Mouse (Mus musculus) brain, adult 2 months (tissue): ENCODE data around the gene Smarce1.

Experiments
- DNase-seq: peaks from one replicate; pipeline ENCODE4 v3.0.0; 2011; ENCODE audit warnings: low read depth, low spot score

The Smarce1 gene

GRCm38 (mm10) chr11:99229641-99230260 lies 1.1 kb downstream of the Smarce1 start:
- no peak for DNase-seq

DNA sequence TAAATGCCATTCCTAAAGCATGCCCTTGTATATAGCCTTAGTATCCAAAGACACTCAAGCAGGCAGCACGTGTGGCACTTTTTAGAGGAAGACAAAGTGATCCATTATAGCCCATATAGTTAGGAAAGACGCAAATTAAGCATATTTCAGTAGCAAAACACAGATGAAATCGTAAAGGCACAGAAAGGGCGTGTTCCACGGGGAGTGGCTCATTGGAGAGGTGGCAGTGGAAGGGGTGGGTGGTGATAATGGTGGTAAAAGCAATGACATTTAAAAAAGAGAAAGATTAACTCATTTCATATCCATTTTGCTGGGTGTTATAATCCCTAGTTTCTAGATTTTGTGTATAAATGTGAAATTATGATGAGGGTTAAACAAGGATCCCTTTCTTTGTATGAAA lies 4.5 kb downstream of the Smarce1 start:
- DNase-seq, result no peak

DNA sequence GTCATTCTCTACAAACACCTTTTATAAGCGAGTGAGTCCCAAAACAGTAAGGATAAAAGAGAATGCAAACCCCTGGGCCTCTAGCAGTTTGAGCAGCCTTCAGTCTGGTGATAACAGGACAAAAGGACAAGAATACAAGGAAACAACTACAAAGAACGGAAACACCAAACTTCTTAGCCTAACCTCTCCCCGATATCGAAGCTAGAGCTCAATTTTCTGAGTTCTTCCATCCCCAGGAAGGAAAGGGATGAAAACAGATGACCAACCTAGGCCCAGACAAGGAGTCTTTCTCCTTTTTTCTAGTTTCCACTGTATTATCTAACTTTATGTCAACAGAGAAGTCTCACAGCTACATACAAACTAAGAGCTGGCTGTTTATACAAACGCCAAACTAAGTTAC lies 7.5 kb downstream of the Smarce1 start:
- no peak for DNase-seq

DNA sequence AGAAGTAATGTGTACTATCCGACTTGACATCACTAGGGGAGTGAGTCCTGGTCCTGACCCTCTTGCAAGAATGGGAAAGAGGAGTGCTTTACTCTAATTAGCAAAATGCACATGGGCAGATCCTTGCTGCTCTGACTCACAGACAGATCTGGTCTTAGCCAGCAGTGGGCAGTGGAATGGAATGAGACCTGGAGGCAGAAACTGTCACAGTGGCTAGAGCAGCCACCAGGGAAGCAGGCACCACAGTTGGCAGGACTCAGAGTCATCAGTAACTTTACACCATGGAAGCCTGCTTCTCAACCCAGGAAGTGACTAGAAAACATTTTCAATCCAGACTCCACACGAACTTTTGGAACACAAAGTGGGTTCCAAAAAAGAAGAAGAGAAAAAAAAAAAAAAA lies 9.0 kb downstream of the Smarce1 start:
- no peak for DNase-seq

DNA sequence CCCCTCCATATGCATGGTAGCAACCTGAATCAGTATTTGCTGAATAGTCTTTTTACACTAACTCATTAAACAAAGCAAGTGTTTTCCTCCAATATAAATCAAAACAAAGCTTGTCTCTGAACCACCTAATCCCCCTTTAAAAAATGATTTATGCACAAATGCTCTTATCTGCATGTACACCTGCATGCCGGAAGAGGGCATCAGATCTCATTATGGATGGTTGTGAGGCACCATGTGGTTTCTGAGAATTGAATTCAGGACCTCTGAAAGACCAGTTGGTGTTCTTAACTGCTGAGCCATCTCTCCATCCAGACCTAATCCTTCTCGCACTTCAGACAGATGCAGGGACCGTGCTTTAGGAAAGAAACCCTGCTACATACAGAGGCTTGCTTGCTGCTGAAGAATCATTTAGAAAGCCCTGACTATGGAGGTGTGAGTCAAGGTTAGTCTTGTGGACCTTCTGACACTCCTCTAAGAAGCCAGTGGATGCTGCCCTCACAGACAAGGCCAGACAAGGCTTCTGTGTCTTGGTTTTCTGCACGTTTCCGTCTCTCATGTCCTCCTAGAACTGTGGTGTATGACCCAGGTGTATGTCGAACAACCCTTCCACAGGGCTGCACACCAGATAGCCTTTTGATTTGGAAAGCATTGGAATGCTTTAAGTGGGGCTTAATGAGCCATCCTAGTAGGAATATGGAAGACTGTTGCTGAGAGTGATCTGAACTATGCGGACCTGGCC lies 13.4 kb downstream of the Smarce1 start:
- DNase-seq, result no peak

GRCm38 (mm10) chr11:99216181-99216580 lies 14.6 kb downstream of the Smarce1 start:
- DNase-seq, result peak; percentile 79

DNA sequence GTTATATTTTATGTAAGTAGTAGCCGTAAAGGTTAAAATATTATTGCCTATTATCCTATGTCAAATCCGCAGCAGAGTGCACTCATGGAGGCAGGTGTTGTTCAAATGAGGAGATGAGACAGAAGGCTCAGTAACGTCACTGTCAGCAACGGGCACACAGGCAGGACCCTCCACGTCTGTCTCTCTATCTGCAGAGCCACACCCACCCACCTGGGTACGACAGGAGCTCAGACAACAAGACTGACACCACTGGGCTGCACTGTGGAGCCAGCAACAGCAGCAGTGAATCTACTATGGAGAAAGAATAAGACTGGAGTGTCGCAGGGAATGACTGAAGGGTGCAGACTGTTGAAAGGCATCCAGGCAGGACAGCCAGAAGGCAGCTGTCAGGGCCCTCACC lies 18.1 kb downstream of the Smarce1 start:
- DNase-seq, result no peak

DNA sequence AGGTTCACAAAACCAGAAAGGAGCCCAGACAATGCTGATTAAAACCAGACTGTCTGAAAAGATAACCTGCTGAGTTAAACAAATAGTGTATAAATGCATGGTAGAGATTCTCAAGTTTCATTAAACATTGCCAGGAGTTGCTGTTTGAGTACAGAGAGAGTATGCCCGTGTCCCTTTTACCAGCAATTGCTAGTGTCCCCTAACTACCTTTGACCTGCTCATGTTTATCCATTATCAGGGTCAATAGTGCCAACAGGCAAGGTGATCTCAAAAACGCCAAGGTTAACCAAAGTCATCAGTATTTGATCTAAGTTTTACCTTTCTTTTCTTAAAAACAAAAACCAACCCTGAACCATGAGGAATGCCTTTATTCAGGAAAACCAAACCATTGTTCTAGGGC lies 18.9 kb downstream of the Smarce1 start:
- DNase-seq, result no peak

DNA sequence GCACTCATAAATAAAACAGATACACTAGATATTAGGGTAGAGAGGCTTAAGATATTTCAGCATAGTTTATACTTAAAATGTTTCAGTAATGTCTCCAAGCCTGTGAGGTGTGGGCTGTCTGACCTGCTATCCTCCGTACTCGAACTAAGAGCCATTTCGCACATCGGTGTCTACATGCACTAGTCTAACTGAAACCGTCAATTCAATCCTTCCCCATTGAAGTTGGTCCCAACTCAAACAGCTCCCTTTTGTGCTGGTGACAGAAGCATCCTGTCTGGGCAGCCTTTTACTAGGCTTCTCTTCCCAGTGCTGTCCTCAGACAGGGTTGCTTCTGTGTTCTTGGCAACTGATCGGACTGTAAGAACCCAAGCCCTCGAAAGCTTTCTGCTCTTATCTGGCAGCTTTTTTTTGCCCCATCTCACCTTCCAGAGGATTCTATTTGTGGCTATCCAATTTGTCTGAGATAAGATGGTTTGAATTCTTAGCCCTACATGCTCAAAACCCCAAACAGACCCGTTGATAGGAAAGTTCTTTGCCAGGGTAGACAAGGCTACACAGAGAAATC lies 22.6 kb downstream of the Smarce1 start:
- no peak for DNase-seq

DNA sequence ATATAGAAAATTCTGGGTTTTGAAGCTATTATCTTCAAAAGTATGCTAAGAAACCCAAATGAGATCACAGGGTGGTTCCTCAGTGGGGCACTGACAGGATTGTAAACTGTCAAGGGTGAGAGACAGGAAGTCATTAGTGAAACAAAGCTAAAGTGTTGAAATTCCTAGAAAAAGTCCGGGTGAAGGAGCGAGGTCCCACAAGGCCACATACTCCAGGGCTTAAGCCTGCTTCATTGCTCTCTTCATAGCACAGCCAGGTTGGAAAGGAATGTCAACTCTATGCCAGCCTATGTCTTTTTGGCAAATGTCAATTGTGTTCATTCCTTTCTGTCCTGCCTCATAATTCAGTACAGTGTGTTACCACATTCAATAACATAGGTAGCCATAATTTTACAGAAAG lies 23.4 kb downstream of the Smarce1 start:
- DNase-seq, result no peak

- no peak for DNase-seq
Observed at GRCm38 (mm10) chr11:99206954-99207353, 23.9 kb downstream of the Smarce1 start.

DNA sequence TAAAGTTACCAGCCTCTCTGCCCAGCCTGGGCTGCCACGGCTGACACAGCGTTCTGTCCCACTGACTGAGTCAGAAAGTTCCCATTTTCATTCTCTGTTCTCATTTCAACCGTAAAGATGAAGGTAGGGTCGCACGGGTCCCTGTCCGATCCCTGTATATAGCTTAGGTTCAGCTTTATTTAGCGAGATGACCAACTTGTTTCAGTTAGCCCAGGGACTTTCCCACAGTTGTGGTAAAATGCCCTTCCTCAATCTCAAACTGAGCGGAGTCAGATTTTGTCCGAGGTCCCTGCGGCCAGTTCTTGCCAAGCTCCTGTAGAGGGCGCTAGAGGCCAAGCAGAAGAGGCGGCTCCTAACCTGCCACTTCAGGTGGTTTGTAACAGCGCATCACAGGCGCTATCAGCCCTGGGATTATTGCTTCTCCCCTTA lies 41.6 kb downstream of the Smarce1 start:
- peak; percentile 74 for DNase-seq

GRCm38 (mm10) chr11:99187348-99187747 lies 43.5 kb downstream of the Smarce1 start:
- no peak for DNase-seq

GRCm38 (mm10) chr11:99186836-99187235 lies 44.0 kb downstream of the Smarce1 start:
- DNase-seq, result no peak

DNA sequence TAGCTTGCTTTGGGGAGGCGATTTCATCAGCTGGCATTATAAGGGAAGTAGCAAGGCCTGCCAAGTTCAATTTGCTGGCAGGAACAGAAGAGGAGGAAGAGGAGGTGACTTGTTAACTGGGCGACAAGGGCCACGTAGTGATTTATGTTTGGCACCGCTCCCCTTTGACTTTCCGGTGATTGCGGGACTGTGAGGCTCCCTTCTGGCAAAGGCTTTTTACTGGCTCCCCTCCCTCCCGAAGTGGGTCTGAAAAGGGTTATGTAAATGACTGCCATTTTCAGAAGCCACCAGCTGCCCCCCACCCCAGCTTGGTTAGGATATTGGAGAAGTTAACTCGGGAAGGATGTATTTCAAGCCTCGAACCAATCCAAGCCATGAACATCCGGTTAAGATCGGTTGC lies 48.2 kb downstream of the Smarce1 start:
- peak; percentile 37 for DNase-seq

GRCm38 (mm10) chr11:99180071-99180470 lies 50.7 kb downstream of the Smarce1 start:
- DNase-seq, result peak; percentile 18

DNA sequence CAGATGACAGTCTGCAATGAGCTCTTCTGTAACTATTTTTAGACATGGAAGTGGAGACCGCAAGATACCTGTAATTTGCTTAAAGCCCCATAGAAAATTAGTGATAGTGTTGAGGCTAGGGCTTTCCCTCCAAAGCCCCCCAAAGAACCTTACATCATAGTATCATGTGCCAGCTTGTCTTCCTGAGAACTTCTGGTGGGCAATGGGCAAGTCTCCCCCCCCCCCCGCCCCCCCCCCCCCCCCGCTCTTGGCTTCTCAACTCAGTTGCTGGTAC lies 53.0 kb downstream of the Smarce1 start:
- DNase-seq, result no peak

- DNase-seq, result no peak
Observed at GRCm38 (mm10) chr11:99177054-99177924, 53.5 kb downstream of the Smarce1 start.

DNA sequence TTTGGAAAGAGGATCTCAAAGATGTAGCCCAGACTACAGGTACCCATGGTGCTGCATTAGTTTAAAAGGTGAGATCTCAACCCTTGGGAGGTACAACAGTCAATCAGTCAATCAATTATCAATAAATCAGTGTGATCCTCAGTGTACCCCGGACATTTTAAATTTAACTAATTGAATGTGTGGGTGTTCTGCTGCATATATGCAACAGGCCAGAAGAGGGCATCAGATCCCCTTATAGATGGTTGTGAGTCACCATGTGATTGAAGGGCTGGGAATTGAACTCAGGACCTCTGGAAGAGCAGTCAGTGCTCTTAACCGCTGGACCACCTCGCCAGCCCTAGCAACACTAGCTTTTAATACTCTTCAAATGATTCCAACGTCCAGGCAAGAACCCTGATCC lies 58.8 kb downstream of the Smarce1 start:
- no peak for DNase-seq

- no peak for DNase-seq
Observed at GRCm38 (mm10) chr11:99171442-99171841, 59.4 kb downstream of the Smarce1 start.

GRCm38 (mm10) chr11:99170547-99171267 lies 60.1 kb downstream of the Smarce1 start:
- DNase-seq, result no peak

- DNase-seq, result no peak
Observed at GRCm38 (mm10) chr11:99170005-99170404, 60.8 kb downstream of the Smarce1 start.
